Mouse (Mus musculus): ENCODE data around the gene Stard13. TPM values are rescaled to one million over a fixed set of nuclear protein-coding genes. Genes with fewer than 3 reads are reported as not detected.
A peak's percentile ranks its signal among the peaks of the same experiment; 100 is the strongest.

Gene Stard13
- total RNA-seq, 2 experiments from 2014 or later = 9.8 to 10.7 TPM

- intact Hi-C loops (cut with DNase I) = loop anchor here (5.0 kb wide), 1 partner anchor 48 kb away; no protein-coding TSS in a partner anchor
- peak in 1 of 2 experiments; percentile 75 for DNase-seq (ENCODE audit: extremely low spot score in 1 of 2, low spot score in 2 of 2)
These were observed 43.8 kb downstream of the Stard13 start for GRCm38 (mm10) chr5:151189789-151190378.

DNA sequence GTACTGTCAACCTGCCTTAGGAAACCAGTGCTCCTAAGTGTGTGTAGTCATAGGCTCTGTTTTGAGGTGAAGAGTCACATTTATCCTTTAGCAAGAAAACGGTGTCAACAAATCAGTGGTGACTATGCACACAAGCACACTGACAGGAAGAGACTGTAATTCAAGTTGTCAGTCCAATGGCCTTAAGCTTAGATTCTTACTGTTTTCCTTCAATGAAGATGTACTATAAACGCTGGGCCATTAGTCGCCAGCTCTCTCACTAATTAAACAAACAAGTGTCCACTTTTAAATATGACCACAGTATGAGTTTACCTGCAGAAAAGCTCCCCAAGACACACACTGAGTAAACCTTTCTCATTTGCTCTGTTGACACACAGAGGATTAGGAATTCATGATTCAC is 44.3 kb downstream of the Stard13 start:
- intact Hi-C loops (cut with DNase I) = no loop called here
- DNase-seq (ENCODE audit: extremely low spot score in 1 of 2, low spot score in 2 of 2) = no peak

GRCm38 (mm10) chr5:151188659-151189058 is 45.0 kb downstream of the Stard13 start:
- no peak for DNase-seq (ENCODE audit: extremely low spot score in 1 of 2, low spot score in 2 of 2)
- intact Hi-C loops (cut with DNase I) = no loop called here

GRCm38 (mm10) chr5:151187336-151187735 is 46.3 kb downstream of the Stard13 start:
- intact Hi-C loops (cut with DNase I) = no loop called here
- no peak for DNase-seq (ENCODE audit: extremely low spot score in 1 of 2, low spot score in 2 of 2)

DNA sequence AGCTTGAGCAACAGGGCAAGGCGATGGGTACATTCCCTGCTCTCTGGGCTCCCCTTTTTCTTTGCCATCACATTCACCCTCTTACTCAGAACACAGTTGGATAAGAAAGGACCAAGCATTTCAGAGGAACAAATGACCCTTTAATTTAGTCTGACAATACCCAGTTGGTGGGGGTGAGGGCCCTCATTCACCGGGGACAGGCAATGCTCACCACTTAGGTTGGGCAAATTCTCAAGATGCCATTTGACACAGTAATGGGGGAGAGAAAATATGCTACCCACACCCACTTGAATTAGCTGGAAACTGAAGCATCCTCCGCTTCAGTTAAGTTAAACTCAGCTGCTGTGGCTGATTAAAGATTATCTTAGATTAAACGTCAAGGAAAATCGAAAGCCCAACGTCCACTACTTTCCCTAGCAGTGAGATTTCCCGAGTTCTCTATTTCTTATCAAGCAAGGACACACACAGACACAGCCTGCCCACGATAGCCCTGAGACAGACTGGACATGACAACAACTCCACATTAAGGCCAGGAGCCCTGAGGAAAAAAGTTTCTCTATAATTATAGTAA is 48.3 kb downstream of the Stard13 start:
- no peak for DNase-seq (ENCODE audit: extremely low spot score in 1 of 2, low spot score in 2 of 2)
- intact Hi-C loops (cut with DNase I) = no loop called here

GRCm38 (mm10) chr5:151183656-151184240 is 49.9 kb downstream of the Stard13 start:
- DNase-seq (ENCODE audit: extremely low spot score in 1 of 2, low spot score in 2 of 2) = no peak
- intact Hi-C loops (cut with DNase I) = no loop called here

DNA sequence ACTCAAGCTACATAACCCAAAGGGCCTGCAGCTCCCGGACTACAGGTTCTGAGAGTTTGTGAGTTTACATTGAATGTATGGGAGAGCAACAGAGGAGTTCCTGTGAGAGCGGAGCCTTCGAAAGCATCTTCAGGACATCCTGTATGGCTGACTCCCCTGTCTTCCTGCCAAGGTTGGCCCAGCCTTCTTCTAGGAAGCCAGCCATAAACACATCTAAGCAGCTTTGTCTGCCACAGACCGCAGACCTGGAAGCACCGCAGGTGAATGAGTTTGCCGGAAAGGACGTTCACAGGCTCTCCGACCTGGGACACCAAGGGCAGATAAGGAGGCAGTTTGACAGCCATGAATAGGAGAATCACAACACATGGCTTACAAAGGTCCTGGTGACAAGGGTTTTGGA is 52.3 kb downstream of the Stard13 start:
- intact Hi-C loops (cut with DNase I) = no loop called here
- peak in 1 of 2 experiments; percentile 36 for DNase-seq (ENCODE audit: extremely low spot score in 1 of 2, low spot score in 2 of 2)

GRCm38 (mm10) chr5:151180176-151180785 is 53.4 kb downstream of the Stard13 start:
- DNase-seq (ENCODE audit: extremely low spot score in 1 of 2, low spot score in 2 of 2) = no peak
- intact Hi-C loops (cut with DNase I) = no loop called here

- no peak for DNase-seq (ENCODE audit: extremely low spot score in 1 of 2, low spot score in 2 of 2)
- intact Hi-C loops (cut with DNase I) = no loop called here
These were observed 56.5 kb downstream of the Stard13 start for GRCm38 (mm10) chr5:151177171-151177570.

GRCm38 (mm10) chr5:151175897-151176313 is 57.7 kb downstream of the Stard13 start:
- intact Hi-C loops (cut with DNase I) = no loop called here

GRCm38 (mm10) chr5:151174485-151175460 is 58.9 kb downstream of the Stard13 start:
- intact Hi-C loops (cut with DNase I) = no loop called here
- peak in 1 of 2 experiments; percentile 30 for DNase-seq (ENCODE audit: extremely low spot score in 1 of 2, low spot score in 2 of 2)

More at GRCm38 (mm10) chr5:151175897-151176313, 57.7 kb downstream of the Stard13 start:
- DNase-seq (ENCODE audit: extremely low spot score in 1 of 2, low spot score in 2 of 2) = no peak

- intact Hi-C loops (cut with DNase I) = no loop called here
- no peak for DNase-seq (ENCODE audit: extremely low spot score in 1 of 2, low spot score in 2 of 2)
These were observed 59.9 kb downstream of the Stard13 start for GRCm38 (mm10) chr5:151173774-151174173.

DNA sequence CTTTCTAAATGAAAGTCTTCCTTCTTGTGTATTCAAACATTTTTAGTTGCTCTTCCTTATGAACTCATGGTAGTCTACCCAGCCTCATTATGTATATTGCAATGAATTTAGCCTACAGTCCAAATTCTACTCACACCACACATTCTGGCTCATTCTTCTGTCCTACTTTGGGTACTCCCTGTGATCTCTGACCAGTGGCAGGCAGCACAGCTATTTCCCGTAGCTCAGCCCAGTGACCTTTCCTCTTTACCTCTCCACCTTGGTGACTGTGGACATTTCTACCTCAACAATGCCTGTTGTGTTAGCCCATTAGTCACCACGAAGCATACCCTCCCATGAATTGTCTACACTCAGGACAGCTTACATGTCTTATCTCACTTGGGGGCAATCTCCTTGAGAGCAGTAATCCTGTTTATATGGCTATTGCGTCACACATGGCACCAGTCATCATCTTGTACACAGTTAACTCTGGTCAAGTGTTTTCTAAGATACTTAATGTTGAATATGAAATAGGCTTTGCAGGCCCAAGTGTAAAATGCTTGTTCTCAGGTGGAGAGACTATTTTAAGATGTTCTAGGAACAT is 63.4 kb downstream of the Stard13 start:
- intact Hi-C loops (cut with DNase I) = no loop called here

DNA sequence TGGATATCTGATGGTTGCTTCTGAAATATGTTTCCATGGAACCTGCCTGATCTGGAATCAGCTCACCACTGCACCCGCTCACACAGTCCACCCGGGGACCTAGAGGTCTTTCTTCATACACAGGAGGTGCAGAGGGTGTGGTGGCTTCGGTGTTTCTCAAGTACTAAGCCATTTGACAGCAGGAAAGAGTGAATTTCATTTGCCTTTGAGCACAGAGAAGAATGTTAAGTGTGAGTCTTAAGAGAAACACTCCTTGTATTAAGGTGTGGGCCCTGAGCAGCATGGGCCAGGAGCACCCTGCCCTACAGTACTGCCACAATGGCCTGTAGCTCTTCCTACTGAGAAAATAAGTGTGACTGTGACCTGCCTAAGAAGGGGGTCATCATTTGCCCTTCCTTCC is 65.4 kb downstream of the Stard13 start:
- DNase-seq (ENCODE audit: extremely low spot score in 1 of 2, low spot score in 2 of 2) = no peak
- intact Hi-C loops (cut with DNase I) = no loop called here

More for the DNA sequence above, 63.4 kb downstream of the Stard13 start:
- DNase-seq (ENCODE audit: extremely low spot score in 1 of 2, low spot score in 2 of 2) = no peak

- intact Hi-C loops (cut with DNase I) = no loop called here
- no peak for DNase-seq (ENCODE audit: extremely low spot score in 1 of 2, low spot score in 2 of 2)
These were observed 66.0 kb downstream of the Stard13 start for GRCm38 (mm10) chr5:151167641-151168040.

GRCm38 (mm10) chr5:151166266-151166665 is 67.4 kb downstream of the Stard13 start:
- DNase-seq (ENCODE audit: extremely low spot score in 1 of 2, low spot score in 2 of 2) = no peak

DNA sequence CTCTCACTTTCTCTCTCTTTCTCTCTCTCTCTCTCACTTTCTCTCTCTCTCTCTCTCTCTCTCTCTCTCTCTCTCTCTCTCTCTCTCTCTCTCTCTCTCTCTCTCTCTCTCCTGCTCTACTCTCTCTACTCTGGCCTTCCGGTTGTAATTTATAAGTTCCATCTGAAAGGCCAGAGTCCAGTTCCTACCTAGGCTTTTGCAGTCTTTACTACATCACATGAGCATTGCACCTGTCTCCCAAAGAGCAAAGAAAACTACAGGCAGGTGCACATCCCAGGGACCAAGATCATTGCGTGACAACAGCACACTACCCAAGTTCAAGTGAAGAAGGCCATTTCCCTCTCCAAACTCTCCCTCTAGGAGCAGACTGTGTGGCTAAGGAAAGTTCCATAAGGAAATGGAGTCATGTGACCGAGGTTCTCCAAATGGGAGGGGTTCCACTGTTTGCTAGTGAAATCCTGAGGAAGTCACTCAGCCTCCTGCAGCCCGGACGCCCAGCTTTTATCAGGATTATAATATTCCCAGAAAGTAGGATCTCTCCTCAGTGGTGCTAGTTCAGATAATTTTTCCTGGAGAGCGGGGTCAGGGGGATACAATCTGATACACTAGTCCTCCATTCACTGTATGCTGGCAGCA is 68.1 kb downstream of the Stard13 start:
- intact Hi-C loops (cut with DNase I) = no loop called here
- DNase-seq (ENCODE audit: extremely low spot score in 1 of 2, low spot score in 2 of 2) = no peak

More at GRCm38 (mm10) chr5:151166266-151166665, 67.4 kb downstream of the Stard13 start:
- intact Hi-C loops (cut with DNase I) = no loop called here

DNA sequence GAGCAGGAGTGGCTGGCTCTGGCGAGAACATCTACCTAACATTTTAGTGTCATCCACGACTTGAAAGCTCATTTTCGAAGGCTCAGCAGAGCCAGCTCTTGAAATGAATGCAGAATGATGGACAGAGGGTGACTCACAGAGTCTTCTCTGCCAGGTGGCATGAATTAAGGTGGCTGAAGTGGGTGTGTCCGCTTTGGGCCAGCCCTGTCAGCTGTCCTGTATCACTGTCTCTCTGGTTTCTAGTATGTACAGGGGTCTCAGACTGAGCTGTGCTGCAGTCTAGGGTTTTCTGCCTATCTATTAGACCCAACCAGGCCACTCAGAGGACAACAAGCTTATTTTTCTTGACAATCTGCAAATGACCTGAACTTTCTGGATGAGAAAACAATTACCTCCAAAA is 68.8 kb downstream of the Stard13 start:
- no peak for DNase-seq (ENCODE audit: extremely low spot score in 1 of 2, low spot score in 2 of 2)
- intact Hi-C loops (cut with DNase I) = no loop called here
